Mouse (Mus musculus): Measurements from ENCODE around the gene Nacc2.

DNA sequence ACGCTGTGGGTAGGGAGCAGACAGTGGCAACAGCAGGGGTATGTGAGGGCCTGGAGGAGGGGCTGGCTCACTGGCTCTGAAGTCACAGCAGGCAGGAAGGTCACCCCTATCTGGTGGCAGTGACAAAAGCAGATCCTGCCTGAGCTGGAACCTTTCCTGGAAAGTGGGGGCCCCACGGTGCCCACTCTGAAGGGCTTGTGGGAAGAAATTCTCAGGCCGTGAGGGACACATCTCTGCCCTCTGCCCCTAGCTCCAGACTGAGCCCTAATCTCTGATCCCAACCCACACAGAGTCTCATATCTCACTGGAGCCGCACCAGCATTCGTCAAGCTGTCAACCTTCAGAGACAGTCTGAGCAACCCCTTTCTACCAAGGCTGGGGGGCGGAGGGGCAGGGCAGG lies 85.6 kb downstream of the Nacc2 start:
- TF ChIP-seq POLR2A (IDR thresholded peaks at IDR 0.05; ENCODE audit: extremely low read depth, insufficient read depth, low read length) (no peak), CTCF (IDR thresholded peaks at IDR 0.05; ENCODE audit: low read depth, low read length) (no peak)
